Comparison of ENCODE assay signal across 8 mouse cellular contexts in genomic region chr13:12106662-12107632, GRCm38 (mm10). TPM values are rescaled to one million over a fixed set of nuclear protein-coding genes. Genes with fewer than 3 reads are reported as not detected.
A peak's percentile ranks its signal among the peaks of the same experiment; 100 is the strongest.
DNase-seq lines count a peak whose midpoint lies in the region; ATAC-seq and TF ChIP-seq lines count a peak whose summit lies in the region.

Gene Ryr2, minus strand, starts transcription at chr13:12106945.

- peak within 1 kb of the TSS; percentile 58 for H3K9ac ChIP-seq in intestine, embryonic 14.5 days (ENCODE audit: low read length)

- H3K36me3 ChIP-seq in intestine, embryonic 14.5 days (ENCODE audit: control insufficient read depth, insufficient read depth, low read length): no peaks in the 10 kb centered on the region

- no peak for TF ChIP-seq POLR2A in cortical plate, adult 2 months (IDR thresholded peaks at IDR 0.05; ENCODE audit: extremely low read depth, insufficient read depth, low read length)

- DNase-seq in adrenal gland, postnatal 25 days: peak; percentile 84
- peak; percentile 78 for DNase-seq in intestine, embryonic 14.5 days (ENCODE audit: low spot score)
- DNase-seq in left cerebral cortex, postnatal 10 days (ENCODE audit: extremely low spot score in 1 of 2, low spot score in 2 of 2): peak; percentile 52 to 75
- peak; percentile 66 to 74 for DNase-seq in lung, postnatal 4 days
- peak; percentile 84 to 85 for DNase-seq in right cerebral cortex, postnatal 10 days (ENCODE audit: low spot score in 2 of 2)
- no peak for DNase-seq in c-Kit-positive CD71-positive TER-119-positive erythroid progenitor cells, embryonic 14.5 days (ENCODE audit: low spot score)

- peak within 1 kb of the TSS; percentile 99 for H3K4me3 ChIP-seq in cortical plate, adult 2 months (ENCODE audit: insufficient read depth, low read length)
- H3K4me3 ChIP-seq in intestine, embryonic 14.5 days (ENCODE audit: low read depth, low read length): peak within 1 kb of the TSS; percentile 58

- H3K9me3 ChIP-seq in intestine, embryonic 14.5 days (ENCODE audit: control insufficient read depth, low read length): no peaks in the 10 kb centered on the region

- peaks cover 26% of the 10 kb centered on the region for H3K27me3 ChIP-seq in intestine, embryonic 14.5 days (replicated peaks; ENCODE audit: control insufficient read depth, insufficient read depth, low read length)

- peak; percentile 54 for TF ChIP-seq CTCF in cortical plate, adult 2 months (IDR thresholded peaks at IDR 0.05; ENCODE audit: extremely low read depth, insufficient read depth, low read length)

- peak within 1 kb of the TSS; percentile 99 for H3K27ac ChIP-seq in cortical plate, adult 2 months (ENCODE audit: insufficient read depth, low read length)
- H3K27ac ChIP-seq in intestine, embryonic 14.5 days (ENCODE audit: low read depth): no peak within 1 kb of the TSS

- peak; percentile 59 for ATAC-seq in granulocyte monocyte progenitor cell, adult 5-6 weeks (replicated peaks; ENCODE audit: poor library complexity, severe bottlenecking)
- ATAC-seq in intestine, embryonic 14.5 days (replicated peaks; ENCODE audit: low FRiP score, low TSS enrichment, low read depth): peak; percentile 88

- H3K4me1 ChIP-seq in cortical plate, adult 2 months (ENCODE audit: control insufficient read depth, insufficient read depth, low read length): no peaks in the 10 kb centered on the region; the same call in none of the 2 replicates
- no peaks in the 10 kb centered on the region for H3K4me1 ChIP-seq in intestine, embryonic 14.5 days (replicated peaks; ENCODE audit: control insufficient read depth, insufficient read depth, low read length)

- WGBS in intestine, embryonic 14.5 days: 11% methylated on average over 48 of the region's 64 CpGs

- H3K4me2 ChIP-seq in intestine, embryonic 14.5 days (ENCODE audit: low read length): peak within 1 kb of the TSS; percentile 95

- intact Hi-C loops in left cerebral cortex, postnatal 10 days (cut with DNase I): loop anchor here (5.0 to 10.0 kb wide), 3 partner anchors 60 to 345 kb away; no protein-coding TSS in a partner anchor

RNA-seq across cellular contexts. Expression of gene Ryr2, which starts in this region (rescaled TPM):
- 19.6 and 20.1 TPM in 2 replicates for total RNA-seq in adrenal gland, postnatal 25 days (2021)
- 62.3 and 71.8 TPM in 2 replicates for polyA plus RNA-seq in cortical plate, adult 2 months (2012; rRNA removed)
- total RNA-seq in granulocyte monocyte progenitor cell, adult 5-6 weeks (2014; fragmentation: Nextera tagmentation): not detected in 2 replicates
- not detected in 2 replicates for total RNA-seq in granulocyte monocyte progenitor cell, adult 5-6 weeks (2017)
- 1.8 and 2.4 TPM in 2 replicates for polyA plus RNA-seq in intestine, embryonic 14.5 days (2014; fragmentation: Nextera tagmentation; extraction: Ambion mirVana)
- total RNA-seq in left cerebral cortex, postnatal 10 days (2021): 100 to 1,000 TPM; 132 to 134 TPM

Comparison
In these comparisons a context has a peak if more than half of its experiments do, and no peak if none do; other contexts are left out.
1. RNA of gene Ryr2 (total RNA-seq): 132 to 134 TPM in left cerebral cortex, postnatal 10 days and 19.6 to 20.1 TPM in adrenal gland, postnatal 25 days; not detected in granulocyte monocyte progenitor cell, adult 5-6 weeks; every median in the first group is over 10 times any median in the second.
2. RNA of gene Ryr2 (polyA plus RNA-seq): 62.3 to 71.8 TPM in cortical plate, adult 2 months; 1.8 to 2.4 TPM in intestine, embryonic 14.5 days; every median in the first group is over 10 times any median in the second.
3. Peak in ATAC-seq in granulocyte monocyte progenitor cell, adult 5-6 weeks; RNA of the gene not detected or under 1 TPM.